Mouse (Mus musculus) T-helper 17 cell (primary cell): ENCODE results near the gene Pwwp2b.

Experiments used
- in situ Hi-C, 2 experiments: fragments of 300-600 bp; cut with MboI, MseI; formaldehyde crosslinking; loops; 1 replicate in 1 of 2; 2 replicates in 1 of 2; pipeline ENCODE4 v1.15.1; 2025; ENCODE audit warnings: high pct_unique_total_duplicates in 2 of 2

Pwwp2b gene

DNA sequence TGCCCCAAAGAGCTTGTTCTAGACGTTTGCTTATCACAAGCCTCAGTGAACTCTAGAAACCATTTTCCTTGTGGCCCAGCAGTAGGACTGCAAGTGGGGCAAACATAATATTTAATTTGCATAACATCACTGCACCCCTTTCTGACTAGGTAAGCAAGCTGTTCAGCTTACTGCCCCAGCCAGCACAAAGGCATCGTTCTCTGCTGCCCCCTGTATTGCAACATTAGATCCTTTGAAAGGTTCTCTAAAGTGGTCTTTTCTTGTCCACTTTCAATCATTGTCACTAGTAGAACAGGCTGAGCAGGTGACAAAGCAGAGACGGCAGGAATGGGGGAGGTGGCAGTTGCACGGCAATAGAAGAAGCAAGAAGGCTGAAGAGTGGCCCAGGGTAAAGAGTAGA is 45.1 kb downstream of the Pwwp2b start:
- in situ Hi-C loops, result no loop called here

DNA sequence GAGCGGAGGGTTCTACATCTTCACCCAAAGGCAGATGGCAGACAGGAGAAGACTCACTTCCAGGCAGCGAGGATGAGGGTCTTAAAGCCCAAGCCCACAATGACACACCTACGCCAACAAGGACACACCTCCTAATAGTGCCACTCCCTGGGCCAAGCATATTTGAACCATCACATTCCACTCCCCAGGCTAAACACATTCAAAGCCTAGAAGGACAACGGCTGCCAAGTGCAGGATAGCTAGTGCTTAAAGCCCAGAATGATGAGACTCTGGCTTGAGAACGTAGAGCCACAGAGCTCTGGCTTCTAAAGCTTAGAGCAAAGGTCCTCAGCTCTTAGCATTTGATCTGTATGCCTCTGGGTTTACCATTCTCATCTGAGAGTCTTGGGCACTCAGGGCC is 45.8 kb downstream of the Pwwp2b start:
- in situ Hi-C loops, result no loop called here

DNA sequence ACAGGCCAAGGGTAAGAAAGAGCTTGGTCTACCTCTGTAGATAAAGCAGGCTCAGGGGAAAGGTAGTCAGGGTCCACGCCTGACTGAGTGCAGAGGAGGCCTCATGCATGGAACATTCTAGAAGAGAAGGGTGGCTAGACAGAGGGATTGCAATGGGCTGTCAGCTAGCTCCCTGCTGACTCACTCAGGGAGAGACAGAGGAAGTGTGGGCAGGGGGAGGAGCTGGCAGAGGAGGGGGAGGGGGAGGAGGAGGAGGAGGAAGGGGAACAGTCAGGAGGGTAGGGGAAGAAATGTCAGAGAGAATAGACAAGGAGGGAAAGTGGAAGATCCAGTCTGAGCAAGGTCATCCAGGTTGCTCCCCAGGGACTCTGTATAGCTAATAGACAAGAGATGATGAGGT is 47.4 kb downstream of the Pwwp2b start:
- in situ Hi-C loops, result loop anchor here in 1 of 2 experiments (5.0 kb wide), 1 partner anchor 63 kb away; no protein-coding TSS in a partner anchor

DNA sequence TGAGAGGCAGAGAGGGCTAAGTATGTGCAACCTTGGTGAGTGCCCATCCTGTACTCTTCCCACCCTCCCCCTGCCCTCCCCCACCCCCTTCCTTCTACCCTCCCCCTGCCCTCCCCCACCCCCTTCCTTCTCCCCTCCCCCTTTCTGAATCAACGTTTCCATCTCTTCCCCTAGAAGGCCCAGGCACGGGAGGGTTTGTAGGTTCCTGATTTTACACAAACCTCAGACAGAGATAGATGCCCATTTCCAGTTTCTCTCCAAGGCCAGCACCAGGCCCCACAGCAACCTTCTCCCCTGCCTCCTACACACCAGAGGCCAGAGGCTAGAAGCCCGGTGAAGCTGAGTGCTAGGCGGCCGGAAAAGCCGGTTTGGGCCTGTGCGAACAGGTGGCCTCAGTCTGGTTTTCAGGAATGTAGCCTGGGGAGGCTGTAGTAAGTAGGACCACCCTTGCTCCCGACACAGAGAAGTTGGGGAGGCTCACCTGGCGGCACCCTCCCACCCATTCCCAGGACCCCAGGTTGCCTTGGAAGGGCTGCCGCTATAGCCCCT is 48.3 kb downstream of the Pwwp2b start:
- in situ Hi-C loops, result loop anchor here in 1 of 2 experiments (5.0 kb wide), 1 partner anchor 64 kb away; no protein-coding TSS in a partner anchor

DNA sequence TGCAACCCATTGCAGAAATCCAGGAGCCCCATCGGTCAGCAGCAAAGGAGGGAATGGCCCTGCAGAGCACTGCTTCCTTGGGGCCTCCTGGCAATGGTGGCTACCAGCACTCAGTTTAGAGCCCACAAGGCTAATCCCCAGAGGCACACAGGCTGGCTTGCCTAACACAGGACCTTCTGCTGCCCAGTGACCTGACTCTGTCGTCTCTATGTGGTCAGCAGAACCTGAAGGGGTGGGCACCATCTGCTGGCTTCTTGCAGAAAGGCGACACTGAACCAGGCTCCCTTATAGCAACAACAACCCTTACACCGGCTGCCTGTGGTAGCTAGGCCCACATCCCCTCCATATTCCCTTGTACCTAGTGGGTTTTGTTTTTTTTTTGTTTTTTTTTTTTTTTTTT is 50.2 kb downstream of the Pwwp2b start:
- in situ Hi-C loops, result loop anchor here in 1 of 2 experiments (5.0 kb wide), 1 partner anchor 66 kb away; no protein-coding TSS in a partner anchor

DNA sequence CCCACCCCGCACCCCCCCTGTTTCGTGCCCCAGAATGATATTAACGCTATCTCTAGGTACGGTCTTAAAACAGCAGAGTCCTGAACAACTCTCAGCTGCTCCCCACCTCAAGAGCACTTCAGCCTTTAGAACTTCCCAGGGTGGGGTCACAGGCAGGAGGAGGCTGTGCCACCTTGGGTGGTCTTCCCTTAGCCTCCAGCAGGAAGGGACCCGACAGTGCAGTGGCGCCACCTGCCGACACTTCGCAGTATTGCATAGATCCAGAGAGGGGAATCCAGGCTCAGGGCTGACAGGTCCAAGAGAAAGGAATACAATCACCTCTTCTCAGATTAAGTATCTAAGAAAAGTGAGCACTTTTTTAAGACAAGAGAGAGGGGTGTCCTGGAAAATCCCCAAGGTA is 51.1 kb downstream of the Pwwp2b start:
- in situ Hi-C loops, result loop anchor here in 1 of 2 experiments (5.0 kb wide), 1 partner anchor 67 kb away; no protein-coding TSS in a partner anchor

DNA sequence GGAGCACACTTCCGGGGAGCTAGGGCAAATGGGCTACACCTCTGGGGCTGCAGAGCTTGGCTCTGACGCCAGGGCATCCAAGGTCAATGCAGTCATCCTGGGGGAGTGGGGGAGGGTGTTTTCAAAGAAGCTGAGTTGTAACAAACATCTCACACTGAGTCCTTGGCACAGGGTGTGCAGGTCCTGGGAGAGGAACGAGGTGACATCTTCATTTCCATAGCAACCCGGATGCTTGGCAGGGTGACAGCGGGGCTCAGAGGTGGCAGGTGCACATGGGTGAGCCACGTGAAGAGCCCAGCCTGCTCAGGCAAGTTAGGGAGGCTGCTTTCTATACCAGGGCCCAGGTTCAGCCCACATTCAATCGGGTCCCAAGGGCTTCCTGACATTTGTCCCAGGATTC is 52.1 kb downstream of the Pwwp2b start:
- in situ Hi-C loops, result loop anchor here in 1 of 2 experiments (5.0 kb wide), 2 partner anchors 68 to 172 kb away; no protein-coding TSS in a partner anchor

DNA sequence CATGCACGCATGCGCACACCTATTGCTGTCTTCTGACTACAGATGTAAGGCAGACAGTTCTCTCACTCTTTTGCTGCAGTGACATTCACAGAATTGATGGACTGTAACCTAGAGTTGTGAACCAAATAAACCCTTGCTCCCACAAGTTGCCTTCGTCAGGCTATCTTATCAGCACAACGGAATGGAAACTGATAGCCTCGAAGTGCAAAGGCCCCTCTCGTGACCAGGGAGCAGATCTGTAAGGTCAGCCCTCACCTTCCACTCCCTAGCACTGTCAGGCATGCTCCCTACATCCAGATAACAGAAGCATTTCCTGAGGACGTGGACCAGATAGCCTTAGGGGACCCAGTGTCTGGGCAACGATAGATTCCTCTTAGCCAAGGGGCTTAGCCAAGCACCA is 53.2 kb downstream of the Pwwp2b start:
- in situ Hi-C loops, result loop anchor here in 1 of 2 experiments (5.0 kb wide), 2 partner anchors 69 to 171 kb away; no protein-coding TSS in a partner anchor

DNA sequence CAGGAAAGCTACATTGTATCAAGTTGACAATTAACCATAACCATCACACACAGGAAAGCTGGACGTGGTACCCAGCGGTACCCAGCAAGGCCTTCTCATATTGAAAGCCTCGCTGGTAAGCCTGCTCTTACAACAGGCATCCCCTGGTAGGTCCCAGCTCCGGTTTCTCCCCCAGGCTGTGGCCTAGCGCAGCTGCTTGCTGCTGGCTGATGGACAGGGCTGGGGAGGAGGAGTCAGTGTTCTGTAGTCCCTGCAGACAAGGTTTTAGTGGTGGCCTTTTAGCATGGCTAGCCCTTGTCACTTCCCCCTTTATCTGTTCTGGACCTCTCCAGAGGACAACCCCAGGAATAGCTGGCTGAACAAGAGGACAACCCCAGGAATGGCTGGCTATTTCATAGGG is 54.0 kb downstream of the Pwwp2b start:
- in situ Hi-C loops, result loop anchor here in 1 of 2 experiments (5.0 kb wide), 2 partner anchors 70 to 170 kb away; no protein-coding TSS in a partner anchor

DNA sequence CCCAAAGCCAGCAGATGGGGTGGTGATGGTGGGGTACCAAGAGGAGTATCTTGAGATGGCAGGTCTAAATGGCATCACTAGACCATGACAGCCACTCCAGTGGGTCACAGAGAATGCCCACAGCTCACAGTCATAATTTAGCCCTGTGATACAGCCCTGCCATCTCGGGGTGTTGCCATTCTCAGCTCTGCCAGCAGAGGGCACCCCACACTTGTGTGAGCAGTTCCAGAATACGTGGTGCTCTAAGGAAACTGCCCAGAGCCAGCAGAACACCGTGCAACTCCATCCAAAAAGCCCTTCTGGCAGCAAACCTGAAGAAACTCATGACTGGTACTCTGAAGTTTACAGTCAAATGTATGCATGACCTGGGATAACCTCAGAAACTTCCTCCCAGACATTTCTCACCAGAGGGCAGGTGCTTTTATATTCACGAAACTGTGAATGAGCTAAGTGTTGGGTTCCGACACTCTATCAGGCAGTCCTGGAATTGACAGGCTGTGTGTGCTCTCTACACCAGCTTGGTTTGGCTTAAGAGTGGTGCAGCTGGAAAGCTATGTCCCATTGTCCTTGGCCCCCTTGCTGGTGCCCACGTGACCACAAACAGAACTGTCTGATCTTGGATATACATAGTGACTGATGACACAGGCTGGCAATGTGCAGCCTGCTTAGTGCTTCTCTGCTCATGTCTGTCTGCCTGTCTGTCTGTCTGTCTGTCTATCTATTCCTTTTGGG is 55.2 kb downstream of the Pwwp2b start:
- in situ Hi-C loops, result loop anchor here in 1 of 2 experiments (5.0 kb wide), 2 partner anchors 71 to 169 kb away; no protein-coding TSS in a partner anchor

DNA sequence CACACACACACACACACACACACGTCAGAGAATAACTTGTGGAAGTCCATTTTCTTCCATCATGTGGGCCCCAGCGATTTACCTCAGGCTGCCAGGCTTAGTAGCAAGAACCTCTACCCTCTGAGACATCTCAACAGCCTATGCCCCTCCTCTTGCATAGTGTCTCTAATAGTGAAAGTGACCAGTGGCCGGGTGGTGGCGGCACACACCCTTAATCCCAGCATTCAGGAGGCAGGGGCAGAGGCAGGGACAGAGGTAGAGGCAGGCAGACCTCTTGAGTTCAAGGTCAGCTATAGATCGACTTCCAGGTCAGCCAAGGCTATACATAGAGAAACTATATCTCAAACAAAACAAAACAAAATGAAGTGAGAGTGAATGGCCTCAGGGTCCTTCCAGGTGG is 56.0 kb downstream of the Pwwp2b start:
- in situ Hi-C loops, result loop anchor here in 1 of 2 experiments (5.0 kb wide), 2 partner anchors 72 to 168 kb away; no protein-coding TSS in a partner anchor

DNA sequence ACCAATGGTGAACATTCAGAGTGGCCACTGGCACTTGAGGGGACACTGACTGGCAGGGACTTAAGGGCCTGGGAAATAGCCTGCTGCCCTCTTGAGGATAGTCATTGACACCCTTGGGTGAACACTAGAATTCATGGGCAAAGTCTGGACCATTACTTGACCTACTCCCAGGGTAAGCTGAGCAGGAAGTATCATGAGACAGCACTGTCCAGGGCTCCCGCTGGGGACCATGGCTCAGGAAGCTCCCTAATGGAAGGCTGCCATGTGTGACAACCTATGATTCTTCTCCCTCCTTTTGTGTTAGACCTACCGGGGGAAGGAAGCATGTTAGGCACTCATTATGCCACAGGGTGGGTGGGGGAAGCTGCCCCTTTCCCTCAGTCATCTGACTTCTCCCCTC is 58.8 kb downstream of the Pwwp2b start:
- in situ Hi-C loops, result no loop called here

DNA sequence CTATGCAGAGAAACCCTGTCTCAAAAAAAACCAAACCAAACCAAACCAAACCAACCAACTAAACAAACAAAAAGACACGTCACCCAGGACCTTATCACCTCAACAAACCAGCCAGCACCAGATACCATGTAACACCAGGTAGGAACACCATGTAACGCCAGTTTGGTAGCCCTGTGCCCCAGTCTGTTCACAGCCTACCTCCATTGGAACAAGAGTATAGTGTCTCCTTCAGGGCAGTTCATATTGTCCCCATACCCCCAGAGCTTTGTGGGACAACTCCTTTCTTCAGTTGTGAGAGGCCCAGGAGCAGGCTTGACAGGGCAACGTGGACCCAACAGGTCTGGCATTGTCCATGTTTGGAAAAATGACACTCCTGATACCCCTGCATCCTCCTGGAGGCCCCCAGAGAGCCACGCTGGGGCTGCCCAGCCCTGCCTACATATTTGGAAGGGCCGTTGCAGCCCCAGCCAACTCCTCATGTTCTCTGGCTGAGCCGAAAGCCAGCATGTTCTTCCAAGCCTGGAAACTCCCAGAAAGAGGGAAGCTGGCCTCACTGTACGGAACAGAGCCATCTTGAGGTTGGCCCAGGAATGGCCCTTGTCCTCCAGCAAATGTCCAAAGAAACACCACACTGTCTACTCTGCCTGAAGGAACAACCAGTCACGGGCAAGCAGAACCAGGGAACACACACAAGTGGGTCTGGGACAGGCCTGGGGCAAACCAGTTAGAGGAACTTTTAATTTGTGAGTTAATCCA is 60.0 kb downstream of the Pwwp2b start:
- in situ Hi-C loops, result no loop called here

DNA sequence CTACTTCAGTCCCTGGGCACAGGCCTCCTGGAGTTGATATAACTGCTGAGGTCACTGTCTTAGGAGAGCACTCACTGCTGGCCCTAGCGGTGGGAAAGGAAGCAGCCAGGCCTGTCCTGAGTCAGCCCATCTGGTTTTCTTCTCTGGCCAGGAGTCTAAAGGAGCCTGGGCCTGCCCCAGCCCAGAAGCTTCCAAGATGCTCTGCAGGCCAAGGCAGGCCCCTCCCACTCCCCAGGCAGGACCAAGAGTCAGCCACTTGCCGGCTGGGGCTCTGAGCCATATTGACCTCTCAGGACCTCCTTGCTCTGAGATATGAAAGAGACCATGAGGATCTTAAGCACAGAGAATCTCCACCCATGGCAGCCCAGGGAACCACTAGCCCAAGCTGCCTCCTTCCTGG is 60.8 kb downstream of the Pwwp2b start:
- in situ Hi-C loops, result no loop called here

DNA sequence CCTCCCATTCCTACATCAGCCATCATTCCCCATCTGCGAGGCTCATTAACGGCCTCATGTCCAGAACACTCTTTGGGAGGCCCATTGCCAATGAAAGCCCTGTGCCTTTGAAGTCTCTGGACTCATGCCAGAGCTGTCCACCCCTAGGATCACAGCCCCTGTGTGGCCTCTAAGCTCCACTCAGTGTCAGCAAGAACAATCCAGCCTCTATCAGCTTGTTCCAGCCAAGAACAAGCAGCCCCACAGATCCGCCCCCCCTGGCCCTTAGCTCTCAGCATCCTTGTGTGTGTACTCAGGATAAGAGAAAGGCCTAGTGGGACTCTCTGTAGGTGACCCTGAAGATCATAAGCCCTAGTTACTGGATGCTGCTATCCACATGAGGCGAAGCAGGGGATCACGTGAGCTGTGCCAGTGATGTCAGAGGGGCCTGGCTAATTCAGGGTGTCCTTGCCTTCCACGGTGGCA is 62.2 kb downstream of the Pwwp2b start:
- in situ Hi-C loops, result loop anchor here in 1 of 2 experiments (5.0 kb wide), 1 partner anchor 167 kb away; no protein-coding TSS in a partner anchor

DNA sequence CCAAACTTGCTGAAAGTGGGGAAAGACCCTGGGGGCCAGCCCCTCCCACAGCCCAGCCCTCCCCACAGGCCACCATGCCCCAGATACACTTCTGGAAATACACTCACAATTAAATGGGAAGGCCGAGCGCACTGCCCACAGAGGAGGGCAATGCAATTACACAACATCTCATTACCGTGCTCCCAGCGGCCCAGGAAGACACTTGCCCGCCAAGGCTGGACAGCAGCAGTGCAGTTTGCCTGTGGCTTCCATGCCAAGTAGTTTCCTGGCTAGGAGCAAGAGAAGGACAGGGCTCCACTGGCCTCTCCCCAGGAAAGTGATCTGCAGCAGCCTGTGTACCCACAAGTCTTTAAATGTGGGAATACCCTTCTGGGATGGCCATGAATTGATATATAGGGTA is 64.4 kb downstream of the Pwwp2b start:
- in situ Hi-C loops, result loop anchor here in 1 of 2 experiments (5.0 kb wide), 1 partner anchor 165 kb away; no protein-coding TSS in a partner anchor

DNA sequence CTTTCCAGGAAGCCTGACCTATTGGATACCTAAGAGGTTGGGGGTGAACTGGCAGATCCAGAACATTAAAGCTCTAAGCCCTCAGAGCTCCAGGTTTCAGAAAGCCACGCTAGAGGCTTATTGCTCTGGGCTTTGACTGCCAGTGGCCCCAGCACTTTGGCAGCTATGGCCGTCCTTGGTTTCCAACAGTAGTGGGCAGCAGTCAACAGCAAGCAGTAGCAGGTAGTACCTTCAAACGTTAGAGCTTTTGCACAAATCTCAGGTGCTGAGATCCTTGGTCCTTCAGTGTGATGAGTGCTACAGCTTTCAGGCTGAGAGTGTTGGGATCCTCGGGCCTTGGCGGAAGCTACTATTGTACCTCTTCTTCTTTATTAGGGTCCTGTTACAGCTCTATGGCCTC is 65.1 kb downstream of the Pwwp2b start:
- in situ Hi-C loops, result loop anchor here in 1 of 2 experiments (5.0 kb wide), 1 partner anchor 164 kb away; no protein-coding TSS in a partner anchor

DNA sequence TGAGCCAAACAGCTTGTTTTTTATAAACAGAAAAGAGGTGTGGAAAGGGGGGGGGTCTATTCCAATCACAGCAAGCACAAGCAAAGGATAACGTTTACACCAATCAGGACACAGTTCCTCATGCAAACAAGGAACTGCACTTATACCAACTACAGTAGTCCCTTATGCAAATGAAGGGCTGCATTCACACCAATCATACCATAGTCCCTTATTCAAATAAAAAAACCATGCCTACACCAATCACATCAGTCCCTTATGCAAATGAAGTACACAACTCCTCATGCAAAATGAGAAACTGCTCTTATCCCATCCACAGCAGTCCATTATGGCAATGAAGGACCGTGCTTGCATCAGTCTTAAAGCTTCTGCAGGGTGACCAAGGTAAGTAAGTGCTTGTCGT is 66.4 kb downstream of the Pwwp2b start:
- in situ Hi-C loops, result loop anchor here in 1 of 2 experiments (5.0 kb wide), 1 partner anchor 163 kb away; no protein-coding TSS in a partner anchor

DNA sequence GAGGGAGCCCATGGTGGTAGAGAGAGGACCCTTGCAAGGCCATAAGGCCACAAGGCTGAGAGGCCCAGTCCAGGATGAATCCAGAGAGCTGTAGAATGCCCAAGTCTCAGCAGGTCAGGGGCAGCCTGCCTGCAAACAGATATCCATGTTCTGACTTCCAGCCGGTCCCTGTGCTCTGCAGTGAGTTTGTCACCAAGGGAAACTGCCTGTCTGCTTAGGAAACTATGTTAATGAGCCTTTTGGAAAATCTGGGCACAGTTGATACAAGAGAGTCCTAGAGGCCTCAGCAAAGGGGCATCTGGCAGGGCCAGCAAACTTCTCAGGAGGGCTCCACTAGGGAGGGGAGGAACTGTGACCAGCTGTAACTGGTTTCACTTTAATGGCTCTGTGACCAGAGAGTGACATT is 70.7 kb downstream of the Pwwp2b start:
- in situ Hi-C loops, result no loop called here
